Mouse (Mus musculus) liver, embryonic 14.5 days (tissue): ENCODE results near the gene Mybpc2.

Experiments used
- CTCF ChIP-seq: IDR thresholded peaks from 2 replicates; pipeline ENCODE4 v1.5.1; 2016; ENCODE audit warnings: antibody characterized with exemption, low read depth, control low read depth
- EP300 ChIP-seq: IDR thresholded peaks from 2 replicates; pipeline ENCODE4 v1.6.1; 2016; ENCODE audit warnings: antibody characterized with exemption, low read depth

- TF ChIP-seq CTCF (no peak), EP300 (no peak)
These were observed 24.4 kb downstream of the Mybpc2 start for GRCm38 (mm10) chr7:44500046-44500445.
